Mouse (Mus musculus) left cerebral cortex, postnatal 36 days (tissue): ENCODE results near the gene Gm21858. TPM values are rescaled to one million over a fixed set of nuclear protein-coding genes. Genes with fewer than 3 reads are reported as not detected.
"Not testable (repeated sequence)": the region's sequence is repeated elsewhere in the genome, so short reads cannot be mapped to it uniquely, and the experiment has no call there.

Source experiments
- DNase-seq, 2 experiments: peaks; one replicate each; pipeline ENCODE4 v3.0.0; 2021 to 2022; ENCODE audit warnings: low spot score in 2 of 2, mixed read lengths in 1 of 2
- intact Hi-C: fragments of 180-260 bp; cut with DNase I; formaldehyde crosslinking; loops from one replicate; pipeline ENCODE4 v1.15.1; 2025
- total RNA-seq, 2 experiments: library from RNA; stranded (reverse); gene quantifications; 2 replicates each; pipeline ENCODE4 v1.2.3; 2021

The Gm21858 gene
- total RNA-seq = not detected

GRCm38 (mm10) chrY:55731456-55731855 is at the start of gene Gm21858:
Gm21858 (plus strand) TSS chrY:55731756.
- DNase-seq, intact Hi-C loops: not testable (repeated sequence)
